Mouse (Mus musculus): ENCODE measurements at regions not wholly inside any gene's neighbourhood (a gene's known extent, or its start where the extent isn't known, plus 50 kb on each side); places are given as distances from the start of the nearest gene placed in this dataset.

- TF ChIP-seq CTCF (IDR thresholded peaks at IDR 0.05; ENCODE audit: low read depth) (no peak), EP300 (IDR thresholded peaks at IDR 0.05; ENCODE audit: low read depth) (no peak)
Observed at GRCm38 (mm10) chr11:22632314-22632700, 120.4 kb downstream of the Tmem17 start.

All from heart, postnatal 0 days (tissue).